Mouse (Mus musculus) adrenal gland, postnatal 14 days (tissue): ENCODE results near the gene Srgn. TPM values are rescaled to one million over a fixed set of nuclear protein-coding genes. Genes with fewer than 3 reads are reported as not detected.

Source experiments
- DNase-seq: peaks from one replicate; pipeline ENCODE4 v3.0.0; 2021; ENCODE audit warnings: mixed read lengths
- long read RNA-seq, 2 experiments: library from polyadenylated mRNA; stranded (forward); transcript quantifications; one replicate each; pipeline ENCODE4 v2.0.0; 2021
- total RNA-seq: library from RNA; stranded (reverse); gene quantifications from 2 replicates; pipeline ENCODE4 v1.2.3, GENCODE M21; 2021

The Srgn gene
- 41.1 and 64.5 TPM in 2 replicates for total RNA-seq
- long read RNA-seq, experiment 1, transcript Srgn-201 (3 exons, 938 nt), result major isoform, 18 of 20 reads
- long read RNA-seq, experiment 1, partial matches to known transcripts, result 0 of 20 reads
- long read RNA-seq, experiment 1, other reads (novel, unspliced or antisense), result 2 of 20 reads
- long read RNA-seq, experiment 2, transcript Srgn-201 (3 exons, 938 nt), result major isoform, 11 of 13 reads
- long read RNA-seq, experiment 2, partial matches to known transcripts, result 2 of 13 reads
- long read RNA-seq, experiment 2, other reads (novel, unspliced or antisense), result 0 of 13 reads

- no peak for DNase-seq
These were observed at the start of gene Srgn for GRCm38 (mm10) chr10:62527351-62527750. Srgn (minus strand) TSS chr10:62527451.

GRCm38 (mm10) chr10:62575001-62575400 lies 47.8 kb upstream of the Srgn start:
- DNase-seq, result no peak

GRCm38 (mm10) chr10:62570126-62570871 lies 43.0 kb upstream of the Srgn start:
- DNase-seq, result no peak

GRCm38 (mm10) chr10:62568861-62569260 lies 41.6 kb upstream of the Srgn start:
- DNase-seq, result no peak

GRCm38 (mm10) chr10:62557736-62558135 lies 30.5 kb upstream of the Srgn start:
- no peak for DNase-seq

GRCm38 (mm10) chr10:62556558-62556901 lies 29.3 kb upstream of the Srgn start:
- no peak for DNase-seq

- DNase-seq, result no peak
These were observed 28.7 kb upstream of the Srgn start for GRCm38 (mm10) chr10:62555705-62556557.

- DNase-seq, result no peak
These were observed 26.4 kb upstream of the Srgn start for GRCm38 (mm10) chr10:62553611-62554091.

GRCm38 (mm10) chr10:62550787-62551300 lies 23.6 kb upstream of the Srgn start:
- no peak for DNase-seq

GRCm38 (mm10) chr10:62549523-62550166 lies 22.4 kb upstream of the Srgn start:
- peak; percentile 80 for DNase-seq

GRCm38 (mm10) chr10:62546441-62546840 lies 19.2 kb upstream of the Srgn start:
- peak; percentile 30 for DNase-seq

- DNase-seq, result no peak
These were observed 18.5 kb upstream of the Srgn start for GRCm38 (mm10) chr10:62545759-62546158.

GRCm38 (mm10) chr10:62544316-62544715 lies 17.1 kb upstream of the Srgn start:
- DNase-seq, result no peak

GRCm38 (mm10) chr10:62543399-62543808 lies 16.2 kb upstream of the Srgn start:
- peak; percentile 39 for DNase-seq

- DNase-seq, result no peak
These were observed 15.7 kb upstream of the Srgn start for GRCm38 (mm10) chr10:62542928-62543327.

GRCm38 (mm10) chr10:62542507-62542906 lies 15.3 kb upstream of the Srgn start:
- no peak for DNase-seq

GRCm38 (mm10) chr10:62541499-62541898 lies 14.2 kb upstream of the Srgn start:
- DNase-seq, result no peak

GRCm38 (mm10) chr10:62540800-62541199 lies 13.5 kb upstream of the Srgn start:
- DNase-seq, result no peak

- DNase-seq, result no peak
These were observed 7.3 kb upstream of the Srgn start for GRCm38 (mm10) chr10:62534509-62534908.

- DNase-seq, result no peak
These were observed 5.6 kb upstream of the Srgn start for GRCm38 (mm10) chr10:62532832-62533231.

- DNase-seq, result peak; percentile 77
These were observed 2.9 kb upstream of the Srgn start for GRCm38 (mm10) chr10:62530183-62530582.
